Mouse (Mus musculus) retina, postnatal 7 days (tissue): ENCODE results near the gene Atg101.

Experiments used
- DNase-seq: peaks from one replicate; pipeline ENCODE4 v3.0.0-alpha.2; 2012; ENCODE audit warnings: low read depth, low spot score

Gene Atg101

GRCm38 (mm10) chr15:101253886-101254795 is 29.9 kb upstream of the Atg101 start, which contains the start of gene Nr4a1:
Gene Nr4a1 (plus strand): TSS chr15:101254269.
- peak; percentile 56 for DNase-seq

DNA sequence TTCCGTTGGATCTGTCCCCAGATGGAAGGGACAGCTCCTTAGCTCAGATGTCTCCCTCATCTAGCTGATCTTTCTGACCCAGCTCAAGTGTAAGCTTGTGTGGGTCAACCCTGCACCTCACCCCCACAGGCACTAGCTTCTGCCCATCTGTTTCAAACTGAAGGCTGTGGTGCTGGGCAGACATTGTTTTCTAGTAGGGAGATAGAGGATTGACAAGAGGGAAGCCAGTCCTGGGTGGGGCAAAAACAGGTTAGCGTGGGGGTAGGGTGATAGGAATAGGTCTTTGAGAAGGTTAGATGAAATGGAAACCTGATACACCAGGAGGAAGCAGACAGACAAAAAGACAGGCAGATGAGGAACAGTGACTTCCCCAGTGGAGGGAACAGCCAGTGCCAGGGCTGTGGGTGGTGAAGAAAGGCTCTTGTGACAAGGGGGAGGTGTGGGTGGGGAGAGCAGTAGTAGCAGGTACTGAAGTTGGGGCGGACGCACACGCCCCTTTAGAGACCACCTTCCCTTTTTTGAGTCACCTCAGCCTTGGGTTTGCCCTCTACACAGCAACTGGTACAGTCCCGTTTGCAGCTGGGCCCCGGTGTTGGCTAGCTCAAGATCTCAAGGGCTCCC is 28.1 kb upstream of the Atg101 start:
- DNase-seq, result no peak

DNA sequence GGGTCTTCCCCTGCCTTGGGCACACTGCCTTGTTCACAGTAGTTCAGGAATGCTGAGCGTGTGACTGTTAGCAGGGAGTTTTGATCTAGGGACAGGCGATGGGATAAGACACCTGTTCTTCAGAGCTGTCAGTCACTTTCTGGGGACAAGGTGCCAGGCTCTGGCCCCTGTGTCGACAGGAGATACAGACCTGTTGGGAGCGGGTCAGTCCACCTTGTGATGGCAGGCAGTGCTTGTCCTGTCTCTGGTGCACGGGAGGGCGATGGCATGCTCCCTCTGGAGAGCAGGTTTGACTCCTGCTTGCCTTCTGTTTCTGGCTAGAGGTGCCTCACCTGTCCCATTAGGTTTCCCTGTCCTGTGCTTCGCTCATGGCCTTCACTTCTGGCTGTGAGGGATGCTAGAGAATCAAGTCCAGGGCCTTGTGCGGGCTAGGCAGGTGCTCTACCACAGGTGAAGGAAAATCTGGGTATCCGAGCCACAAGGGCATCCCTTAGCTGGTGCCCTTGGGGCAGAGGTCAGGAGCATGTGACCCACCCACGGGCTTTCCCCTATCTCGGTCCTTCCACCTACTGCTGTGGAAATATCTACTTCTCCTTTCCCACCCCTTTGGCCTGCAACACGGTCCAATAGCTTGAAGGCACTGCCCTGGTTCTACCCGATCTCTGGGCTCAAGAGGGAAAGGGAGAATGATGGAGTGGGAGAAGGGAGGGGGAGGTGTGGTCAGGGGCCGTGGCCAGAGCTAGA is 27.4 kb upstream of the Atg101 start:
- no peak for DNase-seq

- DNase-seq, result peak; percentile 54
Measured at GRCm38 (mm10) chr15:101258420-101258819, 25.7 kb upstream of the Atg101 start.

- DNase-seq, result no peak
Measured at GRCm38 (mm10) chr15:101259922-101260321, 24.1 kb upstream of the Atg101 start.

DNA sequence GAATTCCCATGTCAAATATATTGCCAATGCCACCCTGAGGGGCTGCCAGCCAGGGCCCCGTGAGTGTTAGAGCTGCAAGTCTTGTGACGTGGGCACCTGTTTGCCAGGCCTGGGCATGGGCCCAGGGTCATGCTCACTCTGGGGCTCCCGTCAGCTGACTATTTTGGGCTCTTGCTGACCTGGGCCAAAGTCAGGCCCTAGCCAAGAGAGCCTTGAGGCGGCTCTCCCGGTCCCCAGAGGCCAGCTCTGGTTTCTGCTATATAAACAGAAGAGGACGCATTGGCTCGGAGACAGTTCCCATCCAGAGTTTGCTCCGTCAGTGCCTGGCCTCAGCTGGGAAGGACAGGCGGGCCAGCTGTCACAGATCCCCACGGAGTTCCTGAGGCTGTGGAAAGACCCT is 23.7 kb upstream of the Atg101 start:
- DNase-seq, result no peak

GRCm38 (mm10) chr15:101260874-101261622 is 23.0 kb upstream of the Atg101 start:
- no peak for DNase-seq

DNA sequence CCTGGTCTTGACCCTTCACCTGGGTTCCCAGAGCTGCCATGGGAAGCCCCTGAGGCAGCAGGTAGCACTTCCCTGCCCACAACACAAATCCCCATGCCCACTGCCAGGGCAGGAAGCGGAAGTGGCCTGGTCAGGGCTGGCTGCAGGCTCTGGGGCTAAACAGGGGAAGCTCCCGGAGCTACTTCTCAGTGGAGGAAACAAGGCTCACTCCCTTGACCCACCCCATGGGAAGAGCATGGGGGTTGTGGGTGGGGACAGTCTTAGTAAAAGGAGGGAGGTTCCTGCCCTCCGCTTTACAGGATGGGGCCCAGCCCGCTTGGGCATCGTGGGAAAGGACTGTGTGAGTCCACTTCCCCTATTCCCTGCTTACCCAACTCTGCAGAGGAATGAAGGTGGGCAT is 21.6 kb upstream of the Atg101 start:
- no peak for DNase-seq

- peak; percentile 83 for DNase-seq
Measured at GRCm38 (mm10) chr15:101266132-101266963, 17.7 kb upstream of the Atg101 start.

GRCm38 (mm10) chr15:101267053-101268032 is 16.7 kb upstream of the Atg101 start:
- DNase-seq, result no peak

DNA sequence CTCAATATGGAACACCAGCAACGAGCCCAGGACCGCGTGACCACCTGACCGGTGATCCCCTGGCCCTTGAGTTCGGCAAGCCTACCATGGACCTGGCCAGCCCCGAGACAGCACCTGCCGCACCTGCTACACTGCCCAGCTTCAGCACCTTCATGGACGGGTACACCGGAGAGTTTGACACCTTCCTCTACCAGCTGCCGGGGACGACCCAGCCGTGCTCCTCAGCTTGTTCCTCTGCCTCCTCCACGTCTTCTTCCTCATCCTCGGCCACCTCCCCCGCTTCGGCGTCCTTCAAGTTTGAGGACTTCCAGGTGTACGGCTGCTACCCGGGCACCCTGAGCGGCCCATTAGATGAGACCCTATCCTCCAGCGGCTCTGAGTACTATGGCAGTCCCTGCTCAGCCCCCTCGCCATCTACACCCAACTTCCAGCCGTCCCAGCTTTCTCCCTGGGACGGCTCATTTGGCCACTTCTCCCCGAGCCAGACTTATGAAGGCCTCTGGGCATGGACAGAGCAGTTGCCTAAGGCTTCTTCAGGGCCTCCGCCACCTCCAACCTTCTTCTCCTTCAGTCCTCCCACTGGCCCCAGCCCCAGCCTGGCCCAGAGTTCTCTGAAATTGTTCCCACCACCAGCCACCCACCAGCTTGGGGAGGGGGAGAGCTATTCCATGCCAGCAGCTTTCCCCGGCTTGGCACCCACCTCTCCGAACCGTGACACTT is 13.8 kb upstream of the Atg101 start:
- no peak for DNase-seq

DNA sequence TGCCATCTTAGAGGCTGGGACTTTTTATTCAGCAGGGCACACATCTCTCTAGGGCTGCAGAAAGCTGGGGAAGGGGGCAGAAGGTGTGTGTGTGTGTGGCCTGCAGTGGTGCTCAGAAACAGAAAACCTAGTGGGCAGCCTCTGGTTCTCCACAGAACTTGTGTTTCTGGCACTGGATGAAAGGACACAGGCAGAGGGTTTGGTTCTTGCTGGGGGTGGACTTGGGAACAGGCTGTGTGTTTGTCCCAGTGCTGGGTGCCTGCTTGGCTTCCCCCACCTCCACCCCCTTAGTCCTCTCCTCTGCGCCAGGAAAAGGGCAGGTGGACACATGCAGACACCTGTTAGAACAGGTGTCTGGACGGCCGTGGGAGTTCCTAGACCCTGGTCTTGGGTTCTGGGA is 13.0 kb upstream of the Atg101 start:
- no peak for DNase-seq

DNA sequence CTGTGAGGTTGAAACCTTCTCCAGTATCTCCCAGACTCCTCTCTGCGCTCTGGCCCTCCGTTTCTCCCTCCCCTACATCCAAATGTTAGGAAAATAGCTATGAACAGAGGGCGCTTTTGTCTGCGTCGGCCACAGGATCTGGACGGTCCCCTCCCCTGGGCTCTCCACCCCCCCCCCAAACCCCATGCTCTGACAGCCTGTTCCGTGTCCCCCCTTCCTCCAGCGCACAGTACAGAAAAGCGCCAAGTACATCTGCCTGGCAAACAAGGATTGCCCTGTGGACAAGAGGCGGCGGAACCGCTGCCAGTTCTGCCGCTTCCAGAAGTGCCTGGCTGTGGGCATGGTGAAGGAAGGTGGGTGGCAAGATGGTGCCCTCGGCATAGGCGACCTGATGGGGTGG is 12.6 kb upstream of the Atg101 start:
- DNase-seq, result no peak

DNA sequence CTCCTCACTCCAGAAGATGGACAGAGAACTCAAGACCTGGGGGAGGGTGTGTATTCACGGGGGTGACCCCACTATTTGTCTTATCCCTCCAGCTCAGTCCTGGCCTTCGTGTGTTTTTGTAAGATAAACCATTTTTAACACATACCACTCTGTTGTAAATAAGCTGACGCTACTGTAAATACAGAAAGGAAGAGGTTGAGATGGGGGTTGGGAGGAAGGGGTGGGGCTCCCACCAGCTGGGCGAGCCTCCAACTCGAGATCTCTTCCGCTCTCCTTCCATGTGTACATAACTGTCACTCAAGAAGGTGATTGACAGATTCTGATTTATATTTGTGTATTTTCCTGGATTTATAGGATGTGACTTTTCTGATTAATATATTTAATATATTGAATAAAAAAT is 9.7 kb upstream of the Atg101 start:
- DNase-seq, result no peak

- DNase-seq, result no peak
Measured at GRCm38 (mm10) chr15:101277351-101277899, 6.6 kb upstream of the Atg101 start.

GRCm38 (mm10) chr15:101278589-101278988 is 5.5 kb upstream of the Atg101 start:
- no peak for DNase-seq

GRCm38 (mm10) chr15:101279430-101279999 is 4.6 kb upstream of the Atg101 start:
- no peak for DNase-seq

- DNase-seq, result no peak
Measured at GRCm38 (mm10) chr15:101282471-101282870, 1.6 kb upstream of the Atg101 start.
